Mouse (Mus musculus) thymus, adult 2 months (tissue): ENCODE measurements around the gene Irs1. TPM values are rescaled to one million over a fixed set of nuclear protein-coding genes. Genes with fewer than 3 reads are reported as not detected.

Experiments
- DNase-seq: peaks from one replicate; pipeline ENCODE4 v3.0.0; 2021
- H3K27ac ChIP-seq: fragments of 200-500 bp; 2 replicates; pipeline ENCODE4 v1.5.1; 2012; ENCODE audit warnings: low read length, control low read depth; ENCODE audit not compliant: control insufficient read depth, insufficient read depth
- H3K27me3 ChIP-seq: fragments of 200-500 bp; 2 replicates; pipeline ENCODE4 v1.6.1; 2012; ENCODE audit warnings: mild to moderate bottlenecking, low read length, moderate library complexity, mixed read lengths; ENCODE audit not compliant: control insufficient read depth, insufficient read depth
- H3K36me3 ChIP-seq: fragments of 200-500 bp; 2 replicates; pipeline ENCODE4 v1.6.1; 2012; ENCODE audit warnings: mild to moderate bottlenecking, low read length, moderate library complexity; ENCODE audit not compliant: control insufficient read depth, insufficient read depth
- H3K4me1 ChIP-seq: fragments of 200-500 bp; replicated peaks from 2 replicates; pipeline ENCODE4 v1.6.1; 2012; ENCODE audit warnings: low read length; ENCODE audit not compliant: control insufficient read depth, insufficient read depth
- H3K4me3 ChIP-seq: fragments of 200-500 bp; 2 replicates; pipeline ENCODE4 v1.5.1; 2012; ENCODE audit warnings: mild to moderate bottlenecking, low read length, control low read depth, moderate library complexity; ENCODE audit not compliant: control insufficient read depth, insufficient read depth
- CTCF ChIP-seq: fragments of 200-500 bp; IDR thresholded peaks from 2 replicates; pipeline ENCODE4 v1.5.1; 2012; ENCODE audit warnings: mild to moderate bottlenecking, control low read depth, low read length, moderate library complexity, borderline replicate concordance; ENCODE audit not compliant: control insufficient read depth, poor library complexity, insufficient read depth; ENCODE audit errors: extremely low read depth
- POLR2A ChIP-seq: fragments of 200-500 bp; IDR thresholded peaks from 2 replicates; pipeline ENCODE4 v1.6.1; 2012; ENCODE audit warnings: mild to moderate bottlenecking, low read length, control low read depth, moderate library complexity; ENCODE audit not compliant: control insufficient read depth, poor library complexity, insufficient read depth; ENCODE audit errors: extremely low read depth
- WGBS: fragments of 180-500 bp; shearing (Covaris S2); methylation state at CpG from one replicate; pipeline ENCODE4 v1.1.7; 2018; 5-methylcytosine and 5-hydroxymethylcytosine counted together
- polyA plus RNA-seq: library from polyadenylated mRNA; depleted of rRNA; stranded (reverse); fragments of >200 nt; gene quantifications from 2 replicates; pipeline ENCODE4 v1.2.3, GENCODE M21; 2012

Irs1 gene
- polyA plus RNA-seq, 1 experiment, result 1.8 TPM

- no peak for DNase-seq
- H3K27me3 ChIP-seq, result peaks cover 17% of the 10 kb centered on the region; the same call in 1 of the 2 replicates
- H3K27ac ChIP-seq, result no peak overlapping the region
- H3K4me1 ChIP-seq, result peaks cover 17% of the 10 kb centered on the region
- H3K36me3 ChIP-seq, result no peaks in the 10 kb centered on the region
- no peak for TF ChIP-seq POLR2A
- no peak for TF ChIP-seq CTCF
- no peak overlapping the region for H3K4me3 ChIP-seq
- 59% methylated on average over 15 of the region's 15 CpGs for WGBS
Observed at GRCm38 (mm10) chr1:82286190-82287051, 4.8 kb downstream of the Irs1 start.

DNA sequence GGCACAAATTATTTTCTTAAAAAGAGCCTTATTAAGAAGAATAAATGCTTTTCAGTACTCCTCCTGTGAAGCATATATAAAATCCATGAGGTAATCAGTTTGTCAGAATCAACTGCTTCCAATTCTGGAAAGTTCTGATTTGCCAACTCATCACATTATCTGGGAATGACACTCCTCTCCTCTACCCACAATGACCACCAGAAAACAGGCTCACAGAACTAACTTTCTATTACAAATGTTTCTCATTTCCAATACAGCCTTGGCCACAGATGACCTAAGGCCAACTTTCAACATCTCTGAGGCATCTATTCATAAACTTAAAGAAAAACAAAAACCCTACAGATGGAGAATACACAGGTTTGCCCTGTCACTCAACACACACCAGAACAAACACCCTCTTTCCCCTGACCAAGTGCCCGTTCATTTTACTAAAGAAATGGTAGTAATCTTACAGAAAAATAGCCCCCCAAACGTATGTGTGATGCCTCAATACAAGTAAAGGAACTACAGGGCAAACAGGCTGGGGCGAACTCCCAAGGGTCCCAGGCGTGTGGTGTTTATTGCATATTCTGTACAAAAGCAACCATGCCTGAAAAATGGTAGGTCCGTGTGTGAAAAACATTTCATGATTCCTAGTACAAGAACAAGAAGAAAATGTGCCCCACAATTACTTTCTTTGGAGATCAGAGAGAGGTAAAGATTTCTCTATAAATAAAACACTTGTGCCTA is 5.6 kb downstream of the Irs1 start:
- 78% methylated on average over 5 of the region's 5 CpGs for WGBS
- H3K4me3 ChIP-seq, result no peak overlapping the region
- DNase-seq, result no peak

GRCm38 (mm10) chr1:82284403-82284802 is 6.8 kb downstream of the Irs1 start:
- Histone ChIP-seq H3K36me3 (no peaks in the 10 kb centered on the region), H3K4me3 (no peak overlapping the region), H3K27me3 (peaks cover 3% of the 10 kb centered on the region; the same call in 1 of the 2 replicates), H3K4me1 (peaks cover 3% of the 10 kb centered on the region), H3K27ac (no peak overlapping the region)
- TF ChIP-seq POLR2A, result no peak
- no peak for TF ChIP-seq CTCF
- 86% methylated on average over 4 of the region's 4 CpGs for WGBS
- no peak for DNase-seq

More for the DNA sequence above, 5.6 kb downstream of the Irs1 start:
- Histone ChIP-seq H3K36me3 (no peaks in the 10 kb centered on the region), H3K4me1 (peaks cover 14% of the 10 kb centered on the region), H3K27ac (no peak overlapping the region), H3K27me3 (peaks cover 12% of the 10 kb centered on the region; the same call in 1 of the 2 replicates)
- TF ChIP-seq CTCF (no peak), POLR2A (no peak)

DNA sequence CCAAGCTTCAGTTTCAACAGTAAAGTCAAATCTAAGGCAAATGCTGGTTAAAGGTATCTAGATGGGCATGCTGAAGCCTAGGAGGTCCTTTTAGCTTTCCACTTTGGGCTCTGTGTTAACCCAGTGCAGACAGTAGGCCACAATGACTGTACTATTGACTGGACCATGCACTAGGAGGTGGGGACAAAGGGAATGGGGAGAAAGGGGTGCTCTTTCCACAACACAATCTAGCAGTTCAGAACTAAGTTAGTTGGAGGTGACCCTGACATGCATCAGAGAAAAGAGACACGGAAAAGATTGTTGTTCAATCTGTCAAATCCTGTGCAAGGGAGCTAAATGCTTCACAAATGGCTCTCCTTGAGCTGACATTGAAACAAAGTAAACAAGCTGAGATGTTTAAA is 7.3 kb downstream of the Irs1 start:
- no peaks in the 10 kb centered on the region; the same call in 1 of the 2 replicates for H3K27me3 ChIP-seq
- WGBS, result 91% methylated on average over 1 of the region's 1 CpGs
- no peak overlapping the region for H3K27ac ChIP-seq
- DNase-seq, result no peak
- no peaks in the 10 kb centered on the region for H3K36me3 ChIP-seq
- no peak for TF ChIP-seq POLR2A
- no peak for TF ChIP-seq CTCF
- H3K4me3 ChIP-seq, result no peak overlapping the region
- H3K4me1 ChIP-seq, result peaks cover 3% of the 10 kb centered on the region

DNA sequence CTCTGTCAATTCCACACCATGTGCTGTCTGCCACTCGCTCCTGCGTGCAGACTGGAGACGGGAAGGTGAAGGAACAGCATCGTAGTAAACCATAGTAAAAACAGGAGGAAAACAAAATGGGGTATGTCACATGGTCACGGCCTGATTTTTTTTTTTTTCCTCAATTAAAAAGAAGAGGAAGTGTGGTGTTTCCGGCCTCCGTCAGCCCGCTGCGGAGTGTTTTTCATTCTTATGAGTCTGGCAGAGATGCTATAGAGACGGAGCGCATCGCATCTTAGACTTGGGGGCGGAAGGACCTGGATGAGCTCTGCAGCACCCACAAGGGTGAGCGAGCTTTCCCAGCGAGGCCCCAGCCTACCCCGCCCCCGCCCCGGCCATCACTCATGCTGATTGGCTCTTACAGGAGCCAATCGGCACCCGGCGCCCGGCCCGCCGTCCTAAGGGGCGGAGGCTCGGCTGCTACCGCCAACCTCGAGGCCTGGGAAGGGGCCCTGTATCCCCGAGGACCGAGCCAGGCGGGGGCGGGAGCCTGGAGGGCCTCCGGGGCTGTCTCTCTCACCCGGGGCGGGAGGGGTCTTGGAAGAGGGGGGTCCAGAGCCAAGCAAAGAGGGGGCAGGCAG is 8.1 kb downstream of the Irs1 start:
- Histone ChIP-seq H3K36me3 (no peaks in the 10 kb centered on the region), H3K4me1 (peaks cover 3% of the 10 kb centered on the region), H3K4me3 (peak overlapping the region; percentile 45), H3K27ac (peak overlapping the region; percentile 79; the same call in 1 of the 2 replicates), H3K27me3 (no peaks in the 10 kb centered on the region)
- DNase-seq, result peak; percentile 78
- TF ChIP-seq CTCF (no peak), POLR2A (peak; percentile 38; the same call in 1 of the 2 replicates)
- under 1% methylated on average over 35 of the region's 35 CpGs for WGBS

DNA sequence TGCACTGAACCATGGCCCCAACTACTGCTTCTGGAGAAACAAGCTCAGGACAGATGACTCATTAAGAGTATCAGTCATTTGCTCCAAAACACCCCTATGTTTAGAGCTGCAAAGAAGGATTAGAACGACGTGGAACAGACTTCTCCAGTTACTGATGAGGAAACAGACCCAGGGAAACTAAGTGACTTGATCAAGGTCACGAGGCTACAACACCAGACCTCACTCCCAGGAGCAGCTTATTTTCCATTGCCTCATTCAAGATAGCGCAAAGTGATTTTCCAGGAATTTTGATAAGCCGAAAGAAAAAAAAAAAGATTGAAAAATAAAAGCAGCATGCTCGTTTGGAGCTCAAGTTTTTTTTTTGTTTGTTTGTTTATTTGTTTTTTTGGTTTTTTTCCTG is 9.4 kb downstream of the Irs1 start:
- no peaks in the 10 kb centered on the region for H3K27me3 ChIP-seq
- H3K4me3 ChIP-seq, result no peak overlapping the region
- H3K4me1 ChIP-seq, result peaks cover 3% of the 10 kb centered on the region
- TF ChIP-seq CTCF (no peak), POLR2A (no peak)
- DNase-seq, result no peak
- no peaks in the 10 kb centered on the region for H3K36me3 ChIP-seq
- no peak overlapping the region for H3K27ac ChIP-seq
- WGBS, result 92% methylated on average over 6 of the region's 6 CpGs
